Mouse (Mus musculus) limb, embryonic 14.5 days (tissue): ENCODE data around the gene Fbxl13. TPM values are rescaled to one million over a fixed set of nuclear protein-coding genes. Genes with fewer than 3 reads are reported as not detected.

Experiments
- ATAC-seq: fragments of 200-750 bp; cut with Nextera tagmentation; 2 replicates; pipeline ENCODE4 v1.8.0; 2017; ENCODE audit warnings: low read depth, moderate number of reproducible peaks, moderate TSS enrichment; ENCODE audit not compliant: low FRiP score
- DNase-seq: peaks from one replicate; pipeline ENCODE4 v3.0.0-alpha.2; 2015; ENCODE audit warnings: low spot score
- H3K27ac ChIP-seq: fragments of 300-500 bp; sonication (generic); replicated peaks from 2 replicates; pipeline ENCODE4 v1.5.1; 2014; ENCODE audit warnings: low read depth, mild to moderate bottlenecking, low read length, moderate library complexity, mixed read lengths
- H3K27me3 ChIP-seq: fragments of 300-500 bp; sonication (generic); 2 replicates; pipeline ENCODE4 v1.6.1; 2014; ENCODE audit warnings: low read length, mixed read lengths; ENCODE audit not compliant: control insufficient read depth, insufficient read depth
- H3K36me3 ChIP-seq: fragments of 300-500 bp; sonication (generic); 2 replicates; pipeline ENCODE4 v1.6.1; 2014; ENCODE audit warnings: mild to moderate bottlenecking, low read length, moderate library complexity, mixed read lengths; ENCODE audit not compliant: control insufficient read depth, insufficient read depth
- H3K4me1 ChIP-seq: fragments of 300-500 bp; sonication (generic); 2 replicates; pipeline ENCODE4 v1.6.1; 2014; ENCODE audit warnings: antibody characterized with exemption, low read length, mixed read lengths; ENCODE audit not compliant: control insufficient read depth, insufficient read depth
- H3K4me2 ChIP-seq: fragments of 300-500 bp; sonication (generic); replicated peaks from 2 replicates; pipeline ENCODE4 v1.6.1; 2014; ENCODE audit warnings: low read depth, mild to moderate bottlenecking, low read length, moderate library complexity; ENCODE audit not compliant: severe bottlenecking
- H3K4me3 ChIP-seq: fragments of 300-500 bp; sonication (generic); replicated peaks from 2 replicates; pipeline ENCODE4 v1.5.1; 2014; ENCODE audit warnings: low read length
- H3K9ac ChIP-seq: fragments of 300-500 bp; sonication (generic); 2 replicates; pipeline ENCODE4 v1.6.1; 2014; ENCODE audit warnings: mild to moderate bottlenecking, low read depth, low read length, moderate library complexity; ENCODE audit not compliant: severe bottlenecking
- H3K9me3 ChIP-seq: fragments of 300-500 bp; sonication (generic); 2 replicates; pipeline ENCODE4 v1.6.1; 2016; ENCODE audit warnings: low read length; ENCODE audit not compliant: control insufficient read depth
- POLR2A ChIP-seq: fragments of 200-500 bp; IDR thresholded peaks from 2 replicates; pipeline ENCODE4 v1.8.0; 2012; ENCODE audit warnings: inconsistent platforms, mild to moderate bottlenecking, moderate library complexity, borderline replicate concordance; ENCODE audit not compliant: insufficient read depth, insufficient read length; ENCODE audit errors: extremely low read depth
- WGBS: fragments of 180-500 bp; shearing (Covaris S2); extraction: QIAGEN DNeasy Blood & Tissue Kit; methylation state at CpG from one replicate; pipeline ENCODE4 v1.1.7; 2014; 5-methylcytosine and 5-hydroxymethylcytosine counted together
- polyA plus RNA-seq, 2 experiments: library from polyadenylated mRNA; depleted of rRNA in 1 of 2; stranded (reverse) in 1 of 2; unstranded in 1 of 2; fragments of >200 nt; fragmentation: Nextera tagmentation in 1 of 2; extraction: Ambion mirVana in 1 of 2; gene quantifications; 2 replicates each; pipeline versions ENCODE4 v1.2.1 to v1.2.3; 2012 to 2014

Gene Fbxl13
- polyA plus RNA-seq, 2 experiments, result 0.15 to 0.25 TPM

DNA sequence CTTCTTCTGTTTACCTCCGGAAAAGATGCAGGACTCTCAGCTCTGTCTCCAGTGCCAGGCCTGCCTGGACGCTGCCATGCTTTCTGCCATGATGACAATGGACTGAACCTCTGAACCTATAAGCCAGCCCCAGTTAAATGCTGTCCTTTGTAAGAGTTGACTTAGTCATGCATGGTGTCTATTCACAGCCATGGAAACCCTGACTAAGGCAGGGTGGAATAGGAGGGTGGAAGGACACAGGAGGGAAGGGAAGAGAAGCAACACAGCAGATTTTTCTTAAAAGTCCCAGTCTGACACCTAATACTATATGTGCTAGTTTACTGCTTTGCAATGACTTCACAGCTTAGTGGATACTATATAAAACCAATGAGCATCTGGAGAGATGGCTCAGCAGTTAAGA is 154.0 kb downstream of the Fbxl13 start:
- ATAC-seq (no peak), DNase-seq (no peak)
- H3K9me3 ChIP-seq, result no peaks in the 10 kb centered on the region
- H3K9ac ChIP-seq, result no peak overlapping the region
- no peaks in the 10 kb centered on the region for H3K36me3 ChIP-seq
- no peak overlapping the region for H3K27ac ChIP-seq
- no peak overlapping the region for H3K4me2 ChIP-seq
- peaks cover 41% of the 10 kb centered on the region for H3K4me1 ChIP-seq
- 93% methylated on average over 2 of the region's 2 CpGs for WGBS
- TF ChIP-seq POLR2A, result no peak
- H3K27me3 ChIP-seq, result no peaks in the 10 kb centered on the region
- no peak overlapping the region for H3K4me3 ChIP-seq

DNA sequence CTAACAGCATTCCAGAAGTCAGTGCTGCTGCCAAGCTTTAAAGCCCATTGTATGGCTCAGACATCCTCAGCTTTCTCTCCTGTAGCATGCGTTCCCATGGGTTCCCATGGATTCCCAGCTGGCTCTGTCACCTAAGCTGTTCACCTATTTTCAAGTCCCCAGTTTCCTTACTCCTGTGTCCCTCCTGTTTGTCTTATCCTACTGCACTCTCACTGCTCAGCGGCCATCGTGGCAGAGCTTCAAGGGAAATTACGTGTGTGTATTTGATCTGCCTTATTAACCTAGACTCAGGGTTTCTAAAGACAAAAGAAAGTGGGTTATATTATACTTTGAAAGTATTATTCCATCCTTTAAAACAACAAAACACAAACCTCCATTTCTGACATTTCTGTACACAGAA is 156.3 kb downstream of the Fbxl13 start:
- no peak for ATAC-seq
- Histone ChIP-seq H3K4me2 (no peak overlapping the region), H3K9me3 (no peaks in the 10 kb centered on the region), H3K27ac (peak overlapping the region; percentile 33; the same call in 1 of the 2 replicates), H3K4me1 (peaks cover 40% of the 10 kb centered on the region), H3K9ac (no peak overlapping the region), H3K27me3 (no peaks in the 10 kb centered on the region), H3K4me3 (no peak overlapping the region), H3K36me3 (no peaks in the 10 kb centered on the region)
- WGBS, result 58% methylated on average over 4 of the region's 4 CpGs
- no peak for DNase-seq
- TF ChIP-seq POLR2A, result no peak

DNA sequence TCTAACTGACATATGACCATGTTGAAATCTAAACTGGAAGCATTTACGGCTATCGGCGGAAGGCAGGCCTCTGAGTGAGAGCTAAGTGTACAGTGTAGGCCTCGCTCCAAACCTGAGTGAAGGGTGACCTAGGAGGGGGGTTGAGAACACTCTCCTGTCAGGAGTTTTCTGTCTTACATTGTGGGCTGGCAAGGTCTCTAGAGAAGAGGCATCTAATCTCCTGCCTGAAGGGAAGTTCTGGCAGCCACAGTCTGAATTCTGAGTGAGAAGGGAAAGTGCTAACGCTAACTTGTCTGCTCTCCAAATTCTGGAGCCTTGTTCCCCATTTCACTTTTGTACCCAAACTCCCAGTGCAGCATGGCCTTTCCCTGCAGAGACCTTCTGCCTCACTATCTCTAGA is 156.9 kb downstream of the Fbxl13 start:
- ATAC-seq, result no peak
- Histone ChIP-seq H3K9me3 (no peaks in the 10 kb centered on the region), H3K27ac (peak overlapping the region; percentile 33; the same call in 1 of the 2 replicates), H3K9ac (no peak overlapping the region), H3K4me1 (peaks cover 42% of the 10 kb centered on the region), H3K4me2 (no peak overlapping the region), H3K4me3 (no peak overlapping the region), H3K36me3 (no peaks in the 10 kb centered on the region), H3K27me3 (no peaks in the 10 kb centered on the region)
- 72% methylated on average over 5 of the region's 5 CpGs for WGBS
- no peak for TF ChIP-seq POLR2A
- no peak for DNase-seq

DNA sequence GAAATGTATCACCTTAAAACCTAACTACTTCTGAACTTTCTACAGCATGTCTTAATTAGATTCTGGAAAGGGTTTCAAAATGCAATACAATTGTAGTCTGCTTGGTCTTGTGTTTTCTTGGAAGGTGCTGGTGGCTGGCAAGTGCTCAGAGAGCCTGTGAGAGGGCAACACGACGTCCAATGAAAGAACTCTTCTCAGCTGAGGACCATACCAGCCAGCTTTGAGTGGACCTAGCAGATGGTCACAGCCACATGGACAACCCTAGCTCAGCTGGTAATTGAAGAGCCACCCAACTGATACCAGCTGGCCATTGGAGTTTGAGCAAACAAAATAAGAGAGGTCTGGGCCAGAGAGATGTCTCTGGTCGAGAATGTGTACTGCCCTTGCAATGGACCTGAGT is 157.7 kb downstream of the Fbxl13 start:
- Histone ChIP-seq H3K4me3 (no peak overlapping the region), H3K9ac (no peak overlapping the region), H3K36me3 (no peaks in the 10 kb centered on the region), H3K9me3 (no peaks in the 10 kb centered on the region), H3K27me3 (no peaks in the 10 kb centered on the region), H3K4me2 (no peak overlapping the region), H3K27ac (no peak overlapping the region), H3K4me1 (peaks cover 45% of the 10 kb centered on the region)
- 80% methylated on average over 3 of the region's 3 CpGs for WGBS
- no peak for TF ChIP-seq POLR2A
- no peak for ATAC-seq
- DNase-seq, result no peak

DNA sequence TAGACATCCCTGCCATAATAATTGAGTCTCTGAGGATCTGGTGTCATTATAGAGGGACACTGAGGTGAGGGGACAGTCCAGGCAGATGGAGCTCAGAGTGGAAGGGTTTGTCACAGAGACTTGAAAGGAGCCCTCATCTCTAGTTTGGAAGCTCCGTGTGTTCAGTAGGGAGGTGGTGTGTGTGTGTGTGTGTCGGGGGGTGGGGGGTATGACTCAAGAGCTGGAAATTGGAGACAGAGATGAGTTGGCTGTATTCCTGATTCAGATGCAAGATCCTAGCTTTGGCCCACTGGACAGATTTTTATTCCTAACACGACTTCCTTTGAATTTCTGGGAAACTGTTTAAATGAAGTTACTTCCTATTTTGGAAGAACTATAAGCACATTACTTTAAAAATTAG is 158.1 kb downstream of the Fbxl13 start:
- TF ChIP-seq POLR2A, result no peak
- Histone ChIP-seq H3K36me3 (no peaks in the 10 kb centered on the region), H3K9me3 (no peaks in the 10 kb centered on the region), H3K27ac (0 out of 2 replicates have a peak overlapping the region, but pooled peaks have one; percentile 33), H3K4me1 (peaks cover 49% of the 10 kb centered on the region), H3K4me3 (no peak overlapping the region), H3K9ac (no peak overlapping the region), H3K27me3 (no peaks in the 10 kb centered on the region), H3K4me2 (0 out of 2 replicates have a peak overlapping the region, but pooled peaks have one; percentile 17)
- DNase-seq (no peak), ATAC-seq (no peak; the same call in 1 of the 2 replicates)
- WGBS, result 46% methylated on average over 3 of the region's 3 CpGs

DNA sequence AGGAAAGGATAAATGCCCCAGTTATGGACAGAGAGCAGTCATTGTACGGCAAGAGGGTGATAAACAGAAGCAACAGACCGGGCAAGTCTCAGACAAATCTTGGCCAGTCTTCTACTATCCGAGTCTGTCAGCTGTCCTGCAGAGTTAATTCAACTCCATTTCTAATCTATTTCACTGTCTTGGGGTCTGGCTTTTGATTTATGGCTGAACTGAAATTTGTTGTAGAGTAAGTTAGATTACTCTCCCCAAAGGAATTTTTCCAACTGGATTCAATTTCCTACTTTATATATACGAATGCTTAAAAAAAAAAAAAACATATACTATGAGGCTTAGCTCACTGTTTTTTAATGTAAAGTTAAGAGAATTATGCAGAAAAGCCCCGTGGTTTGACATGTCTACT is 158.6 kb downstream of the Fbxl13 start:
- Histone ChIP-seq H3K36me3 (no peaks in the 10 kb centered on the region), H3K4me2 (no peak overlapping the region), H3K4me1 (peaks cover 50% of the 10 kb centered on the region), H3K27ac (0 out of 2 replicates have a peak overlapping the region, but pooled peaks have one; percentile 33), H3K27me3 (no peaks in the 10 kb centered on the region), H3K9me3 (no peaks in the 10 kb centered on the region), H3K4me3 (no peak overlapping the region), H3K9ac (no peak overlapping the region)
- ATAC-seq (no peak), DNase-seq (peak; percentile 68)
- no peak for TF ChIP-seq POLR2A
- WGBS, result 40% methylated on average over 5 of the region's 5 CpGs
